Mouse (Mus musculus) regulatory T cell (primary cell): ENCODE results near the gene Ccdc181.

ENCODE experiments used
- in situ Hi-C: fragments of 300-600 bp; cut with MboI, MseI; formaldehyde crosslinking; loops from one replicate; pipeline ENCODE4 v1.15.1; 2025; ENCODE audit warnings: high pct_unique_total_duplicates

Ccdc181 gene

GRCm38 (mm10) chr1:164284007-164284406 lies 8.6 kb downstream of the Ccdc181 start:
- in situ Hi-C loops = no loop called here

GRCm38 (mm10) chr1:164287406-164287805 lies 12.0 kb downstream of the Ccdc181 start:
- in situ Hi-C loops = no loop called here

GRCm38 (mm10) chr1:164292040-164292439 lies 16.7 kb downstream of the Ccdc181 start:
- in situ Hi-C loops = no loop called here

DNA sequence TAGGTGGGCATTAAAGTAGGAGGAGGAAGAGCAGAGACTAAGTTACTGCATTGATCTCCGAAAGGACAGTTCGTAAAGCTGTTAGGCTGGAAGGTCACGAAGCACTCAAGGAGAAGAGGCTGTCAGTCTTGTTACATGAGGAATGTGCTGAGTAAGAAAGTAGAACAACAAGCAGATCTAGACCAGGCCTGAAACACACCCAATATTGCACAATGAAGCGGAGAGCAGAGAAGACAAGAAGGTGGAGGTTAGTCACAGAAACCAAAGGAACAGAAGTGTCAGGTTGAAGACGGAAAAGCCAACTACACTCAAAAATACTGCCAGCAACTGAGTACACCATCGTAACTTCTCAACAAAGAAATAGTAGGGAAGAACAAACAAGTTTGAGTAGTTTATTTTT lies 18.7 kb downstream of the Ccdc181 start:
- in situ Hi-C loops = no loop called here

GRCm38 (mm10) chr1:164296473-164296872 lies 21.1 kb downstream of the Ccdc181 start:
- in situ Hi-C loops = no loop called here

GRCm38 (mm10) chr1:164301949-164302348 lies 26.6 kb downstream of the Ccdc181 start:
- in situ Hi-C loops = no loop called here

- in situ Hi-C loops = no loop called here
Measured at GRCm38 (mm10) chr1:164303821-164304220, 28.4 kb downstream of the Ccdc181 start, which contains the start of gene Nme7. TSS of gene Nme7 (plus strand) at chr1:164304121.

DNA sequence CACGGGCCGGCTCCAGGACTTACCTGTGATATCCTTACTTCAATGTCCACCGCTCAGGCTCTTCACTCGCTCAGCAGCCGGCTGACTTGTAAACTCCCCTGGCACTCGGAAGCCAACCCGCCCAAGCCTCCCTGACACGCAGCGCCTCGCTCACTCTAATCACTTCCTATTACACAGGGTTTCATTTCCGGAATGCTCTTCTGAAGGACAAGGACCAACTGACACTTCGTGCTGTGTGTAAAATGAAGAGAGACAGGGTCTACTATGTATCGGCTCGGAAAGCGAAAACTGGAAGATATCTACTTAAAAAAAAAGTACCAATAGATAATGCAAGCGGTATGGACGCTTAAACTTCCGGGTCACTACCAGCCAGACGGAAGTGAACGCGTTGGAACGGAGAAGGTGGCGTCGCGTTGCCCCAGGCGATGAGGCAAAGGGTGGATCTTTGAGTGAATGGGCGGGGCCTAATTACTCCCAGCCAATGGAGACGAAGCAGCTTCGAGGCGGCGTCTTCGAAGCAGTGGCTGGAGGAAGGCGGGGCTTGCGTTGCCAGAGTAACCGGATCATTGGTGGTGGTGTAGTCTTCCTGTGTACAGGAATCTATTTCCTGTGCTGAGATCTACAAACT lies 31.9 kb downstream of the Ccdc181 start, which contains the start of gene Blzf1:
Blzf1 (minus strand) TSS at position 366 of the 628 bp plus-strand sequence.
- in situ Hi-C loops = no loop called here

DNA sequence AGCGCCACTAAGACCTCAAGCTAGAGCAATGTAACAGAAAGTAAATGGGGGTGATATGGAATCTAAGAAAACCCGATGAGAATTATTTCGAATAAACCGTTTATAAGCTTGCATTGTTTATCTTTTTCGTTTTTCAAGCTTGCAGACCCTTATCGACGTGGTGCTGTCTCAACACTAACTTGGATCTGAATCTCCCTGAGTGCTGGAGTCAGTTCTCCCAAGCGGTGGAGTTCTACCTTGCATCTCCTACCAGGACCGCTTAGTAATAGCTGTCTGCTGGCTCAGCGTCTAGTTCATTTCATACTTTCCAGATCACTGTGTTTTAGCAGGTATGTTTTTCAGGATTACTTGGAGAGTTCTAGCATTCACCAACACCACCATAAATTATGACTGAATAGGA lies 32.5 kb downstream of the Ccdc181 start:
- in situ Hi-C loops = no loop called here

- in situ Hi-C loops = no loop called here
Measured at GRCm38 (mm10) chr1:164314085-164314484, 38.7 kb downstream of the Ccdc181 start.

- in situ Hi-C loops = loop anchor here (5.0 kb wide), 1 partner anchor 812 kb away; no protein-coding TSS in a partner anchor
Measured at GRCm38 (mm10) chr1:164315266-164315665, 39.9 kb downstream of the Ccdc181 start.

DNA sequence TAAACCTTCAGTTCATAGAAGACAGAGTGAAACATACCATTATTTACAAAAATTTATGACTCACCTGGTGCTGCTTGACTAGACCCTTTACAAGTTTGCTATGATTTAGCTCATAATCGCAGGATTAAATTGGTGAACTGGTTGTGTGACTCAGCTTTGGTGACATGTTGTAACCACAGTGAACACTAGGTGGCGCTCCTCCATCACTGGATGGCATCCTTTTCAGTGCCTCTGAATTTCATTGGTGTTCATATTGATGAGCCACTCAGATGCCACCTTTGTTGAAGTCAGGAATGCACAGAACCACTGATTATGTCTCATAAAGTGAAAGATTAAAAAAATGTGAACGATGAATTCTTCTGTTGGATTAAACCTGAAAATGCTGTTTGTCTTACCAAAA lies 41.3 kb downstream of the Ccdc181 start:
- in situ Hi-C loops = loop anchor here (5.0 kb wide), 1 partner anchor 811 kb away; no protein-coding TSS in a partner anchor

DNA sequence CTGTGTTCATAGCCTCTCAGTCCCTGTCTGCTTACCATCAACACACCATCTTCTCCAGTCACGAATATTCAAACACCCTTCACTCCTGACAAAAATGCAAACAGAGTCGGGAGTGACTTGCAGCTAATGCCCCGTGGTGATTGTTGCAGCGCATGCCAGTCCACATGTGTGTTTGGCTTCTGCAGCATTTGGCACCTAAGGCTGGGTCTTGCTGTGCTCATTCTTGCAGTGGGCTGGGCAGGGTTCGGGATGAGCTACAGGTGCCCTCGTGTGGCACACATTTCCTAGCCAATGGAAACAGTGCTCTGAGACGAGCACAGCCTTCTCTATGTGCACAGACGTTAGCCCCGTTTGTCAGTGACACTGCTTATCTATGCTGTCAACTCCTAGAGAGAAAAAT lies 41.9 kb downstream of the Ccdc181 start:
- in situ Hi-C loops = loop anchor here (5.0 kb wide), 1 partner anchor 810 kb away; no protein-coding TSS in a partner anchor

- in situ Hi-C loops = loop anchor here (5.0 kb wide), 1 partner anchor 809 kb away; no protein-coding TSS in a partner anchor
Measured at GRCm38 (mm10) chr1:164318474-164318873, 43.1 kb downstream of the Ccdc181 start.

DNA sequence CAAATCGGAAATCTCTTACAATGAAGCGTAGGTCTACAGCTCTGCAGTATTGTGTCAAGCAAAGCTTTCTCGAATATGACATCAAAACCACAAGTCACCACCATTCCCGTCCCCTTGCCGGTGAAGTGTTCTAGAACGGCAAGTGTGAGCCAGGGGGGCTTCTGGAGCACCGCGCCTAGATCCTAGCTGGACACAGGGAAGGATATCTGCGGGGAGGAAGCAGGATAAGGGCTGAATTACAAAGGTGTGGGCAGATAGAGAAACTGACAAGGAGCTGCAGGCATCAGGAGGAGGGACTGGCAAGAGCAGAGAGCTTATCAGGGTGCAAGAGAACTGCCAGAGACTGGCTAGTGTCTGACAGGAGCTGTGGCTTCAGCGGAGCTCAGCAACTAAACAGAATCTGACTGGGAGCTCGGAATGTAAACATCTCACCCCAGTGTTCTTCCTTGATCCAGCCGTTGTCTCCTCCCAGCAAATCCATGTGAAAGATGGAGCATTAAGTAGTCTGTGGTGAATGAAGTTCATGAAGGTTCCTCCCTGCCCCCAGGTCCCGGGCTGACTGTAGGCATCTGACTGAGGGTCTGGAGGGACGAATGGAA lies 44.3 kb downstream of the Ccdc181 start:
- in situ Hi-C loops = loop anchor here (5.0 kb wide), 1 partner anchor 808 kb away; no protein-coding TSS in a partner anchor

DNA sequence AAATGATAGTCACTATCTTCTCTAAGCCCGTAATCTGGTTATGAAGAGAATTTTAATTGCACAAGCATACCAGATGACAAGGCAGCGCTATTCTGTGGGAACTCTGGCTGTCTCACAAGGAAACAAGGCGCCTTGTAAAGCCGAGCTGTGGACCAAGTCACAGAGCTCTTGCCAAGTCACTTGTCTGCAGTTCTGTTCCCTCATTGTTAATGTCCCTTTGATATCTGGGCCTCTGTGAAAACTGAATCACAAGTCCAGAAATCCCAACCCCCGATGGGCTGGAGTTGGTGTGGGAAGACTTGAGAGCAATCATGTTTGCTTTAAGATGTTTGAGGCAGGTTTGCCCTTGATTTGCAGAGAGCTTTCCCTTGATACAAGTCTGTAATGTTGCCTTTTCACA lies 45.3 kb downstream of the Ccdc181 start:
- in situ Hi-C loops = no loop called here

DNA sequence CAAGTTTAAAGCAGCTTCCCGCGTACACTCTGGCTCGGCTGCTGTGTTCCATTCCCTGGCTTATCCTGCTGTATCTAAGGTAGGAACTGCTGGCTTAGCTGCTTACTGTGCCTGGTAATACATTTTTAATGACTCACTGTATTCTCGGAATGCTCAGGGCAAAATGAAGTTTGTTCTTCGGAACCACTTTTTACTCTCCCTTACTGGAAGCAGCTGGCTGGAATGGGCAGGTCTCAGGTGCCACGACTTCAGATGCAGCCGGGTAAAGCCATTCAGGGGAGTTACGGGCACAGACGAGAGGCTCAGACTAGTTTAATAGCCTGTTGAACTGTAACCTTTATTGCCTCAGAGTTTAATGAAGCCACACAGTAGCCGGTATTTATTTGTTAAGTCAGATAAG lies 46.0 kb downstream of the Ccdc181 start:
- in situ Hi-C loops = no loop called here

GRCm38 (mm10) chr1:164322987-164323650 lies 47.7 kb downstream of the Ccdc181 start:
- in situ Hi-C loops = no loop called here

DNA sequence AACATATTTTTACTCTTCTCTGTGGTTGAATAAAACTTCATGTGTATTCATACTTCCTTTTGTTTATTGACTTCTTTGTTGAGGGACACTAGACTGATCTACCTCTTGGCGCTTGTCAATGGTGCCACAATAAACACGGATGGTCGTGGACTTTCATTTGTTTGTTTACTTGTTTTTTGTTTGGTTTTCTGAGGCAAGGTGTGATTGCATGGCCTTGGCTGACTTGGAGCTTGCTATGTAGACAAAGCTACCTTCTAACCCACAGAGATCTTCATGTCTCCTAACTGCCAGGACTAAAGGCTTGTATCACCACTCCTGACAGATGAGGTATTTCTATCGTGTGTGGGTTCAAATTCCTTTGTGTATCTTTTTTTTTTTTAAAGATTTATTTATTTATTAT lies 48.8 kb downstream of the Ccdc181 start:
- in situ Hi-C loops = no loop called here

DNA sequence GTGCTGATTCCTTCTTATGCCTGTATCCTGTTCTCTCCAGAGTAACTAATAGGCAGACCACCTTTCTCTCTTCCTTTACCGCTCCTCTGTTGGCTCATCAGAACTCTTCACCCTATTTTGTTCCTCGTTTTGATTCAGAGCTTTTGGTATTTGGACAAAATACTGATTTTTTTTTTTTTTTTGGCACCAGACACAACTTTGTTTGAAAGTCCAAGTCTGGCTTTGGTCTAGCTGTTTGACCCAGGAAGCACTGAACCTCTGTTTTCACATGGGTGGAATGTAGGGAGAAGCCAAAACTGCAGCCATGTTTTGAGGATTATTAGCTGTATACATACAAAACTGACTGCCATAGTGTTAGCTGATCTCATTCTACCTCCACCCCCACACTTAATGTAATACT lies 49.5 kb downstream of the Ccdc181 start:
- in situ Hi-C loops = no loop called here

DNA sequence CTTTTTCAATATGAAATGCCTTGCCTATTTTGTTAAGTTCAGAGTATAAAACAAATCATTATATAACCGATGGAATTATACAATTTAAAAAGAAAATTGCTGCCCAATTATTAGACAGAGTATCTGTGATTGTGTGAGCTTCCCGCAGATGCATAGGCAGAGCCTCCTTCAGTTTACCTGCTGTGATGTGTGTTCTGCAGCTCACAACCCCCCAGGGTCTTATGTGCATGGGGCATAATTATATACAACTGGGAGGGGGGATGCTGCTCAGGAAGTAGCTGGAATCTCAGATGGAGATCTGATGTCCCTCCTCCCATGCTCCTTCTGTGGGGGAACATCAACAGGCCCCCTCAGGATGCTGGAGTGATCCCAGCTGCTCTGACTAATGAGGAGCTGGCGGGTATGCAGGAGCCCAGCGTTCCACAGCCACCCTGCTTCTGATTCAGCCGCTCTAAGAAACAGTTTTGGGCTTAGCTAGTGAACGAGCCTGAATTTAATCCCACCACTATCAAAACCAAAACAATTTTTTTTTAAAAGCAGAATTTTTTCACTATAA lies 51.3 kb downstream of the Ccdc181 start:
- in situ Hi-C loops = no loop called here

DNA sequence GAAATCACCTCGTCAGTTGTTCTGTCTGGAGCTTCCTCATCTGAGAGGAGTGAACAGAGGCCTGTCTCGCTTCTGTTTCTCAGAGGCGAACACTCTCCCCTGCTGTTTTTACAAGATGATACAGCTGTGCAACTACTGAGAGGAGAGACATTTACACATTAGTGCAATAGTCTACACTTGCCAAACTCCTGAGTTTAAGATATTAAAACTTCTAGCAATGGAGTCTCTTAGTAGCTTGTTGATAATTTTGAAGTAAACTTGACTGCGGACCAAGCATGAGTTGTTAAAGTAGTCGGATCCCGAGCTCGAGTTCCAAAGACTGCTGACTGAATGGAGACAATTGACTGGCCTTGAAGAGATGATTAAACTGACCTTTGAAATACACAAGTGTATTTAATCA lies 52.4 kb downstream of the Ccdc181 start:
- in situ Hi-C loops = no loop called here
